Mouse (Mus musculus): ENCODE results near the gene St3gal4.

GRCm38 (mm10) chr9:35161721-35162120, 42.7 kb upstream of the St3gal4 start:
- TF ChIP-seq CTCF (conservative IDR thresholded peaks at IDR 0.05 in 1 of 2, IDR thresholded peaks at IDR 0.05 in 1 of 2; ENCODE audit: low read depth in 2 of 2, low read length in 2 of 2) (no peak), TBP (conservative IDR thresholded peaks at IDR 0.05; ENCODE audit: low read depth, low read length) (no peak), ZC3H11A (IDR thresholded peaks at IDR 0.05; ENCODE audit: low read depth, low read length) (no peak), RCOR1 (conservative IDR thresholded peaks at IDR 0.05; ENCODE audit: low read depth, low read length) (no peak), POLR2A (IDR thresholded peaks at IDR 0.05; ENCODE audit: low read depth, low read length) (no peak), UBTF (IDR thresholded peaks at IDR 0.05; ENCODE audit: low read depth, low read length) (no peak)
